Mouse (Mus musculus) heart, postnatal 0 days (tissue): ENCODE data around the gene Etfdh.

Experiments used
- CTCF ChIP-seq: IDR thresholded peaks from 2 replicates; pipeline ENCODE4 v1.5.1; 2016; ENCODE audit warnings: antibody characterized with exemption, control low read depth, low read depth
- EP300 ChIP-seq: IDR thresholded peaks from 2 replicates; pipeline ENCODE4 v1.6.1; 2016; ENCODE audit warnings: antibody characterized with exemption, low read depth

GRCm38 (mm10) chr3:79575576-79576467, 53.5 kb downstream of the Etfdh start:
- TF ChIP-seq CTCF: no peak
- no peak for TF ChIP-seq EP300
